Mouse (Mus musculus) embryonic fibroblast, embryonic 13.5 days (primary cell): Measurements from ENCODE around the gene Hspbap1. TPM values are rescaled to one million over a fixed set of nuclear protein-coding genes. Genes with fewer than 3 reads are reported as not detected.

ENCODE experiments used
- H3K27ac ChIP-seq: 2 replicates; pipeline ENCODE4 v1.5.1; 2012; ENCODE audit warnings: low read length, control low read depth, inconsistent platforms; ENCODE audit not compliant: insufficient read depth
- H3K4me1 ChIP-seq: 2 replicates; pipeline ENCODE4 v1.6.1; 2011; ENCODE audit warnings: low read length; ENCODE audit not compliant: control insufficient read depth, insufficient read depth
- H3K4me3 ChIP-seq: 2 replicates; pipeline ENCODE4 v1.5.1; 2011; ENCODE audit warnings: mild to moderate bottlenecking, control low read depth, low read length; ENCODE audit not compliant: insufficient read depth
- CTCF ChIP-seq: IDR thresholded peaks from 2 replicates; pipeline ENCODE4 v1.5.1; 2011; ENCODE audit warnings: mild to moderate bottlenecking, control low read depth, low read length, moderate library complexity, borderline replicate concordance; ENCODE audit not compliant: insufficient read depth
- POLR2A ChIP-seq: IDR thresholded peaks from 2 replicates; pipeline ENCODE4 v1.6.1; 2011; ENCODE audit warnings: low read depth, mild to moderate bottlenecking, control low read depth, low read length, moderate library complexity
- polyA plus RNA-seq: library from polyadenylated mRNA; stranded (reverse); fragments of >200 nt; gene quantifications from 2 replicates; pipeline ENCODE4 v1.2.4, GENCODE M21; 2011; ENCODE audit warnings: low read depth; ENCODE audit not compliant: missing spikeins, insufficient read length

The Hspbap1 gene
- polyA plus RNA-seq, 1 experiment: 10.8 TPM

- Histone ChIP-seq H3K4me1 (no peaks in the 10 kb centered on the region), H3K27ac (no peak overlapping the region), H3K4me3 (no peak overlapping the region)
- TF ChIP-seq CTCF (no peak), POLR2A (no peak)
Measured at GRCm38 (mm10) chr16:35776737-35777136, 6.6 kb downstream of the Hspbap1 start.

GRCm38 (mm10) chr16:35777768-35778167, 7.6 kb downstream of the Hspbap1 start:
- TF ChIP-seq CTCF (no peak), POLR2A (no peak)
- no peaks in the 10 kb centered on the region for H3K4me1 ChIP-seq

GRCm38 (mm10) chr16:35779681-35780080, 9.5 kb downstream of the Hspbap1 start:
- H3K4me1 ChIP-seq: no peaks in the 10 kb centered on the region
- no peak for TF ChIP-seq CTCF
- no peak for TF ChIP-seq POLR2A
- H3K27ac ChIP-seq: no peak overlapping the region
- no peak overlapping the region for H3K4me3 ChIP-seq

More at GRCm38 (mm10) chr16:35777768-35778167, 7.6 kb downstream of the Hspbap1 start:
- Histone ChIP-seq H3K27ac (no peak overlapping the region), H3K4me3 (no peak overlapping the region)

GRCm38 (mm10) chr16:35781096-35781495, 10.9 kb downstream of the Hspbap1 start:
- Histone ChIP-seq H3K4me3 (no peak overlapping the region), H3K27ac (no peak overlapping the region), H3K4me1 (no peaks in the 10 kb centered on the region)
- TF ChIP-seq CTCF (no peak), POLR2A (no peak)

GRCm38 (mm10) chr16:35781651-35782050, 11.5 kb downstream of the Hspbap1 start:
- Histone ChIP-seq H3K27ac (no peak overlapping the region), H3K4me1 (no peaks in the 10 kb centered on the region), H3K4me3 (no peak overlapping the region)
- TF ChIP-seq CTCF (no peak), POLR2A (no peak)

GRCm38 (mm10) chr16:35782451-35783206, 12.5 kb downstream of the Hspbap1 start:
- Histone ChIP-seq H3K27ac (no peak overlapping the region), H3K4me3 (no peak overlapping the region), H3K4me1 (no peaks in the 10 kb centered on the region)
- TF ChIP-seq CTCF: no peak
- TF ChIP-seq POLR2A: no peak

GRCm38 (mm10) chr16:35783207-35783573, 13.0 kb downstream of the Hspbap1 start:
- TF ChIP-seq CTCF (no peak), POLR2A (no peak)
- Histone ChIP-seq H3K27ac (no peak overlapping the region), H3K4me1 (no peaks in the 10 kb centered on the region), H3K4me3 (no peak overlapping the region)

GRCm38 (mm10) chr16:35784134-35784725, 14.1 kb downstream of the Hspbap1 start:
- TF ChIP-seq CTCF (no peak), POLR2A (no peak)
- no peak overlapping the region for H3K4me3 ChIP-seq
- H3K27ac ChIP-seq: no peak overlapping the region
- H3K4me1 ChIP-seq: no peaks in the 10 kb centered on the region

- TF ChIP-seq POLR2A: no peak
- TF ChIP-seq CTCF: no peak
- H3K4me3 ChIP-seq: no peak overlapping the region
- H3K27ac ChIP-seq: no peak overlapping the region
Measured at GRCm38 (mm10) chr16:35787163-35787562, 17.0 kb downstream of the Hspbap1 start.

GRCm38 (mm10) chr16:35787568-35788189, 17.5 kb downstream of the Hspbap1 start:
- no peak overlapping the region for H3K4me3 ChIP-seq
- TF ChIP-seq CTCF (no peak), POLR2A (no peak)
- no peak overlapping the region for H3K27ac ChIP-seq
- H3K4me1 ChIP-seq: no peaks in the 10 kb centered on the region

More at GRCm38 (mm10) chr16:35787163-35787562, 17.0 kb downstream of the Hspbap1 start:
- no peaks in the 10 kb centered on the region for H3K4me1 ChIP-seq
